Mouse (Mus musculus) hindbrain, embryonic 13.5 days (tissue): ENCODE measurements around the gene Tusc2. TPM values are rescaled to one million over a fixed set of nuclear protein-coding genes. Genes with fewer than 3 reads are reported as not detected.
"Not testable (repeated sequence)": the region's sequence is repeated elsewhere in the genome, so short reads cannot be mapped to it uniquely, and the experiment has no call there.

Source experiments
- ATAC-seq: fragments of 200-750 bp; cut with Nextera tagmentation; 2 replicates; pipeline ENCODE4 v1.8.0; 2017; ENCODE audit warnings: moderate TSS enrichment; ENCODE audit not compliant: low FRiP score
- H3K27ac ChIP-seq: fragments of 300-500 bp; sonication (generic); 2 replicates; pipeline ENCODE4 v1.5.1; 2015; ENCODE audit warnings: inconsistent platforms, mild to moderate bottlenecking, moderate library complexity
- H3K27me3 ChIP-seq: fragments of 300-500 bp; sonication (generic); 2 replicates; pipeline ENCODE4 v1.6.1; 2015; ENCODE audit warnings: mild to moderate bottlenecking, inconsistent platforms
- H3K36me3 ChIP-seq: fragments of 300-500 bp; sonication (generic); 2 replicates; pipeline ENCODE4 v1.6.1; 2015; ENCODE audit warnings: mild to moderate bottlenecking, inconsistent platforms
- H3K4me1 ChIP-seq: fragments of 300-500 bp; sonication (generic); replicated peaks from 2 replicates; pipeline ENCODE4 v1.6.1; 2015; ENCODE audit warnings: inconsistent platforms
- H3K4me2 ChIP-seq: fragments of 300-500 bp; sonication (generic); 2 replicates; pipeline ENCODE4 v1.6.1; 2015; ENCODE audit warnings: inconsistent platforms, mild to moderate bottlenecking, moderate library complexity
- H3K4me3 ChIP-seq: fragments of 300-500 bp; sonication (generic); 2 replicates; pipeline ENCODE4 v1.5.1; 2015; ENCODE audit warnings: mild to moderate bottlenecking, inconsistent platforms
- H3K9ac ChIP-seq: fragments of 300-500 bp; sonication (generic); 2 replicates; pipeline ENCODE4 v1.6.1; 2015; ENCODE audit warnings: mild to moderate bottlenecking, inconsistent platforms
- H3K9me3 ChIP-seq: fragments of 300-500 bp; sonication (generic); 2 replicates; pipeline ENCODE4 v1.6.1; 2016; ENCODE audit warnings: inconsistent platforms
- WGBS: fragments of 180-500 bp; shearing (Covaris S2); methylation state at CpG from one replicate; pipeline ENCODE4 v1.1.7; 2015; 5-methylcytosine and 5-hydroxymethylcytosine counted together
- polyA plus RNA-seq: library from polyadenylated mRNA; unstranded; fragments of >200 nt; fragmentation: Nextera tagmentation; extraction: Ambion mirVana; gene quantifications from 2 replicates; pipeline ENCODE4 v1.2.1, GENCODE M21; 2015

Tusc2 gene
- polyA plus RNA-seq, 1 experiment from 2014 or later: 108 TPM

- peak overlapping the region; percentile 10; the same call in 1 of the 2 replicates for H3K9ac ChIP-seq
- 100% methylated on average over 2 of the region's 2 CpGs for WGBS
- H3K9me3 ChIP-seq: no peaks in the 10 kb centered on the region
- peaks cover 54% of the 10 kb centered on the region for H3K4me1 ChIP-seq
- peak overlapping the region; percentile 3; the same call in 1 of the 2 replicates for H3K4me2 ChIP-seq
- H3K27ac ChIP-seq: 0 out of 2 replicates have a peak overlapping the region, but pooled peaks have one; percentile 4
- ATAC-seq: no peak
- H3K4me3 ChIP-seq: no peak overlapping the region
- H3K27me3 ChIP-seq: no peaks in the 10 kb centered on the region
- H3K36me3 ChIP-seq: peaks cover 45% of the 10 kb centered on the region
These were observed 9.2 kb downstream of the Tusc2 start for GRCm38 (mm10) chr9:107572327-107572662.

GRCm38 (mm10) chr9:107573774-107574173 is 10.7 kb downstream of the Tusc2 start:
- ATAC-seq, H3K9me3 ChIP-seq, H3K9ac ChIP-seq, H3K4me2 ChIP-seq, H3K27me3 ChIP-seq, H3K4me3 ChIP-seq, H3K27ac ChIP-seq: not testable (repeated sequence)
- Histone ChIP-seq H3K36me3 (peaks cover 45% of the 10 kb centered on the region), H3K4me1 (peaks cover 49% of the 10 kb centered on the region)
- whole genome bisulfite sequencing: 82% methylated on average over 6 of the region's 6 CpGs

- H3K27ac ChIP-seq: no peak overlapping the region
- no peak for ATAC-seq
These were observed 12.7 kb downstream of the Tusc2 start for GRCm38 (mm10) chr9:107575579-107576356.

GRCm38 (mm10) chr9:107576357-107577107 is 13.5 kb downstream of the Tusc2 start, which contains the start of gene Hyal1:
Gene Hyal1, plus strand, starts transcription at chr9:107576927.
- Histone ChIP-seq H3K4me1 (peaks cover 52% of the 10 kb centered on the region), H3K9ac (peak within 1 kb of the TSS; percentile 26), H3K4me3 (peak within 1 kb of the TSS; percentile 20), H3K9me3 (no peaks in the 10 kb centered on the region), H3K27ac (no peak within 1 kb of the TSS; the same call in 1 of the 2 replicates), H3K36me3 (peaks cover 35% of the 10 kb centered on the region), H3K4me2 (peak within 1 kb of the TSS; percentile 48), H3K27me3 (no peaks in the 10 kb centered on the region)
- WGBS: 32% methylated on average over 16 of the region's 16 CpGs
- ATAC-seq: peak; percentile 16; the same call in 1 of the 2 replicates

More at GRCm38 (mm10) chr9:107575579-107576356, 12.7 kb downstream of the Tusc2 start:
- H3K36me3 ChIP-seq: peaks cover 43% of the 10 kb centered on the region
- peaks cover 52% of the 10 kb centered on the region for H3K4me1 ChIP-seq
- no peaks in the 10 kb centered on the region for H3K27me3 ChIP-seq
- 88% methylated on average over 14 of the region's 14 CpGs for whole genome bisulfite sequencing
- H3K9me3 ChIP-seq: no peaks in the 10 kb centered on the region
- no peak overlapping the region for H3K9ac ChIP-seq
- no peak overlapping the region for H3K4me2 ChIP-seq
- H3K4me3 ChIP-seq: no peak overlapping the region

GRCm38 (mm10) chr9:107577871-107578270 is 14.8 kb downstream of the Tusc2 start:
- H3K4me2 ChIP-seq: no peak overlapping the region
- H3K36me3 ChIP-seq: peaks cover 22% of the 10 kb centered on the region
- no peak overlapping the region for H3K4me3 ChIP-seq
- no peaks in the 10 kb centered on the region for H3K27me3 ChIP-seq
- WGBS: 96% methylated on average over 10 of the region's 10 CpGs
- peaks cover 48% of the 10 kb centered on the region for H3K4me1 ChIP-seq
- no peaks in the 10 kb centered on the region for H3K9me3 ChIP-seq
- H3K27ac ChIP-seq: no peak overlapping the region
- 0 out of 2 replicates have a peak overlapping the region, but pooled peaks have one; percentile 1 for H3K9ac ChIP-seq
- ATAC-seq: no peak

GRCm38 (mm10) chr9:107578587-107578986 is 15.5 kb downstream of the Tusc2 start, which contains the start of gene Naa80:
Gene Naa80, plus strand, starts transcription at chr9:107578887.
- no peak for ATAC-seq
- Histone ChIP-seq H3K27me3 (no peaks in the 10 kb centered on the region), H3K9me3 (no peaks in the 10 kb centered on the region), H3K4me1 (peaks cover 48% of the 10 kb centered on the region), H3K4me3 (no peak within 1 kb of the TSS), H3K36me3 (peaks cover 22% of the 10 kb centered on the region), H3K4me2 (peak within 1 kb of the TSS; percentile 97; the same call in 1 of the 2 replicates), H3K27ac (peak within 1 kb of the TSS; percentile 86; the same call in 1 of the 2 replicates), H3K9ac (peak within 1 kb of the TSS; percentile 56; the same call in 1 of the 2 replicates)
- 83% methylated on average over 3 of the region's 3 CpGs for WGBS

GRCm38 (mm10) chr9:107579023-107579900 is 16.2 kb downstream of the Tusc2 start:
- no peaks in the 10 kb centered on the region for H3K9me3 ChIP-seq
- 95% methylated on average over 14 of the region's 14 CpGs for WGBS
- no peak overlapping the region for H3K4me3 ChIP-seq
- H3K4me1 ChIP-seq: peaks cover 48% of the 10 kb centered on the region
- H3K9ac ChIP-seq: peak overlapping the region; percentile 56; the same call in 1 of the 2 replicates
- H3K27me3 ChIP-seq: no peaks in the 10 kb centered on the region
- peak overlapping the region; percentile 86; the same call in 1 of the 2 replicates for H3K27ac ChIP-seq
- H3K36me3 ChIP-seq: peaks cover 21% of the 10 kb centered on the region
- H3K4me2 ChIP-seq: peak overlapping the region; percentile 97; the same call in 1 of the 2 replicates
- no peak for ATAC-seq

- Histone ChIP-seq H3K4me2 (peak within 1 kb of the TSS; percentile 97), H3K27me3 (no peaks in the 10 kb centered on the region), H3K4me1 (peaks cover 48% of the 10 kb centered on the region), H3K27ac (peak within 1 kb of the TSS; percentile 86), H3K36me3 (peaks cover 10% of the 10 kb centered on the region), H3K9ac (peak within 1 kb of the TSS; percentile 83), H3K4me3 (peak within 1 kb of the TSS; percentile 62), H3K9me3 (no peaks in the 10 kb centered on the region)
- WGBS: under 1% methylated on average over 32 of the region's 32 CpGs
- peak; percentile 70 for ATAC-seq
These were observed 17.7 kb downstream of the Tusc2 start, which contains the start of gene Hyal3 for GRCm38 (mm10) chr9:107580501-107581317. Gene Hyal3, plus strand, starts transcription at chr9:107580818.

GRCm38 (mm10) chr9:107581584-107581983 is 18.5 kb downstream of the Tusc2 start:
- H3K4me3 ChIP-seq: peak overlapping the region; percentile 62
- ATAC-seq: no peak
- peaks cover 45% of the 10 kb centered on the region for H3K4me1 ChIP-seq
- peak overlapping the region; percentile 83 for H3K9ac ChIP-seq
- H3K4me2 ChIP-seq: peak overlapping the region; percentile 97
- WGBS: 83% methylated on average over 4 of the region's 4 CpGs
- peaks cover 10% of the 10 kb centered on the region for H3K36me3 ChIP-seq
- H3K27ac ChIP-seq: no peak overlapping the region
- H3K27me3 ChIP-seq: no peaks in the 10 kb centered on the region
- no peaks in the 10 kb centered on the region for H3K9me3 ChIP-seq

GRCm38 (mm10) chr9:107582509-107583062 is 19.5 kb downstream of the Tusc2 start:
- Histone ChIP-seq H3K4me1 (peaks cover 35% of the 10 kb centered on the region), H3K36me3 (peaks cover 10% of the 10 kb centered on the region), H3K4me3 (no peak overlapping the region), H3K9ac (no peak overlapping the region), H3K27me3 (no peaks in the 10 kb centered on the region), H3K9me3 (no peaks in the 10 kb centered on the region), H3K4me2 (no peak overlapping the region), H3K27ac (no peak overlapping the region)
- no peak for ATAC-seq
- WGBS: 90% methylated on average over 7 of the region's 7 CpGs
